Mouse (Mus musculus) monocyte, adult 5-6 weeks (primary cell): ENCODE measurements around the gene Nupl1. TPM values are rescaled to one million over a fixed set of nuclear protein-coding genes. Genes with fewer than 3 reads are reported as not detected.

Experiments
- ATAC-seq: fragments of 153-309, 156-312 bp; replicated peaks from 2 replicates; pipeline ENCODE4 v1.8.0; 2017; ENCODE audit warnings: mild to moderate bottlenecking; ENCODE audit not compliant: low TSS enrichment, insufficient number of reproducible peaks, severe bottlenecking, poor library complexity, low FRiP score
- total RNA-seq: library from RNA; stranded (forward); fragments of 200-1000, 200-491, 200-594 nt; gene quantifications from 3 replicates; pipeline ENCODE4 v1.2.3, GENCODE M21; 2017

The Nupl1 gene
- total RNA-seq: 0.29 TPM in 1 of 3 replicates, not detected in the others

DNA sequence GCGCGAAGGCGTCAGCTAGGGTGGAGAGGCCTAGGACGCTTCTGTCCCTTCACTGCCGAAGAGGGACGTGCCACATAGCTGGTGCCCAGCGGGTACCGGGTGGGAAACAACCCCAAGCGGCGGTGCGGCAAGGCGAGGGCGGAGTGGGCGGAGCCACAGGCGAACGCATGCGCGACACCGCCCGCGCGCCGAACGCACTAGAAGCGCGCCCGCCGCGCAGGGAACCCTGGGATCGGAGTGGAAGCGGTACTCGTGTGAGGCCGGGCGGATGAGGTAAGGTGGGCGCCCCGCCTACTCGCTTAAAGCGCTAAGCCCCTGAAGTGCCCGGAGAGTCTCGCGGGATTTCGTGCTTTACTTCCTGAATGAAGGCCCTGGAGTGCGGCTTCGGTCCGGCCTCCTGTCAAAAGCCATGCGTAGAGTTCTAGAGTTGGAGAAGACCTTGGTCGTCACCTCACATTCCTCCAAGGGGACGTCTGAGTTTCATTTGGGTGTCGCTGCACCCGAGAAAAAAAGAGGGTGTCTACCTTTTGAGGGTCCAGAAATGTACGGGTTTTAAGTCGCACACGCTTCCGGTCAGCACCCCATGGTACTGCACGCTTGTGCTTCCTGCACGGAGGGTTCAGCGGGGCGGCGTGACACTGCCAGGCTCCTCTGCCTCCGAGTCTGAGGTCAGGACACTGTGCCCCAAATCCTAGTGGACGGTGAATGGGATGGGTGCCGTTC is at the start of gene Nupl1, which contains the start of gene Gm49336:
Gene Nupl1 (minus strand): TSS at position 151 of the 723 bp plus-strand sequence.
Gene Gm49336 (minus strand): TSS at position 227 of the 723 bp plus-strand sequence.
- ATAC-seq: peak; percentile 98

DNA sequence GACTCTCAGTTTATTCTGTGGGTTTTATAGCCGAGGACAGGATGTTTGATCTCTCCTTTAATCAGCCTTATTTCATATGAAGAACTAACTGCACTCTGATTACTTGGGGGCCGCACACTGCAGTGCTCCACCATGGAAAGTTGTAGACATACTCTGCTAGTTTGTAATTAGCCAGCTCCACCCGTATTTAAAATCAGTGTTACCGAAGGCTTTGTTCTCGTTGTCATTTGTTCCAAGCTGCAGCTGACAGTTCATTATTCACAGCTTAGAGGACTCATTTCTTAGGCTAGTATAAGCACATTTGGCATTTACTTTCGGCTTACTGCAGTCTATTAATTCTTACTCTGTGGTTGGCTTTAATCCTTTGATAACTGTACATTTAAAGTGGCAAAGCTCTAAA is 49.8 kb upstream of the Nupl1 start:
- no peak for ATAC-seq

GRCm38 (mm10) chr14:60300224-60300991 is 49.2 kb upstream of the Nupl1 start:
- ATAC-seq: no peak

- ATAC-seq: no peak
Measured at GRCm38 (mm10) chr14:60295531-60295930, 44.3 kb upstream of the Nupl1 start.

GRCm38 (mm10) chr14:60290363-60290762 is 39.1 kb upstream of the Nupl1 start:
- peak; percentile 70; the same call in 1 of the 2 replicates for ATAC-seq

DNA sequence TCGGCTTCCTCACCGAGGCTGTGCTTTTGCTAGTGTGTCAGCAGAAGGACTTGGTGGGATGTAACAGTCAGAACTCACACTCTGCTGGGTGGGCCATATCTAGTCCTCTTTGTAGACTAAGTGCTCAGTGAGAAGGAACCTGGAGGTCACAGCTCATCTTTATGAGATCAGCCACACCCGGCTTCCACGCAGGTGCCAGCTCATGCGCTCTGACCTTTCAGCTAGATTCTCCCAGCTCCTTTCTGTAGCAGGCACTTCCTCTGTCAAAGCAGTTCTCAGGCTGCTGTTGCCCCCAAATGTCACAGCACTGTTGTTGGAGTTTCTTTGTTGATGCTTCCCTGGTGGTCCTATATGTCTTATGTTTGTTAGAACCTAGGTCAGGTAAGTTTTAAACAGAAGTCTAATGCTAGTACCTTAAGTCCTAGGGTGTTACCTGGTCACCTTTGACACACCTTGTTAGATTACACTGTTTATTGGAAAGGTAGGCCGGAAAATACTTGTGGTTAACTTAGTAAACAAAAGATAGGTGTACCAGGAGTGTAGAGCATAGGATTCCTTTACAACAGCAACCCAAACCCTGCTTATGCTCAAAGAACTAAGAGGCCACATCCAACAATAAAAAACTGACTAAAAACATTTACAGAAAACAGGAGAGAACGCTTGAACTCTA is 35.1 kb upstream of the Nupl1 start:
- no peak for ATAC-seq

DNA sequence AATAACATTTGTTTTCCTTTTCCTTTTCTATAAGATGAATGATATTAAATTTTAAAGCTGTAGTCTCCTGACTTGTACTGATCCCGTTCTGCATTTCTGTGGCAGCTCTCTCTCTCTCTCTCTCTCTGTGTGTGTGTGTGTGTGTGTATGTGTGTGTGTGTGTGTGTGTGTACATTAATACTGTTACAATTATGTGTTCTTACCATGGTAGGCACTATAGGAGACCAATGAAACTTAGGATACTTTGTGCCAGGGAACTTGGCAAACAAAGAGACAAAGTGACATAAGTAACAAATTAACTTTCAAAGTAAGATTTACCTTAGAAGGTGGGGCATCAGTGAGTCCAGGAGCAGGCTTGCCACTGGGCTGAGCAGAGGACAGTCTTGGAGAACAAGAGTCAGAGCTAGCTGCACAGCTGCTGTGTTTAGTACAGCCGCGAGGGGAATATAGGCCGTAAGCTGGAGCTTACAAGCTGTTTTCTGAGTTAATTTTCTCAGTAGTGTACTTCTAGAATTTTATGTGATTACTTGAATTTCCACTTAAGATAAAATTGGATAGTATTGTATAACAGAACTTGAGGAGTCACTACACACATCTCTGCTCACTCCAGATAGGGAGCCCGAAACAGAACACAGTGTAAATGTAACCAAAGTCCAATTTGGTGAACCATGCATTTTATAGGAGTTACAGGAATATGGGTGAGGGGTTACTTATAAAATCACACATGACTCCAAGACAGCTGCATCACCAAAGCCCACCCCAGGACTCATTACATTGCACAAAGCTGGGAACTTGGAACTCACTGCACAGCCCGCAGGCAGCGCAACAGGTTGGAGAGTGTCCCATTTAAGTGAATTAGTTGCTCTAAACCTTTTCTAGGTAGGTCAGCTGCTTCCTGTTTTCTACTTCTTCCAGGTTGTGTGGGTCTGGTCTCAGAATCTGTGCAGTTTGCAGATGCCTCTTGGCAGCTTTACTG is 24.4 kb upstream of the Nupl1 start:
- ATAC-seq: no peak

DNA sequence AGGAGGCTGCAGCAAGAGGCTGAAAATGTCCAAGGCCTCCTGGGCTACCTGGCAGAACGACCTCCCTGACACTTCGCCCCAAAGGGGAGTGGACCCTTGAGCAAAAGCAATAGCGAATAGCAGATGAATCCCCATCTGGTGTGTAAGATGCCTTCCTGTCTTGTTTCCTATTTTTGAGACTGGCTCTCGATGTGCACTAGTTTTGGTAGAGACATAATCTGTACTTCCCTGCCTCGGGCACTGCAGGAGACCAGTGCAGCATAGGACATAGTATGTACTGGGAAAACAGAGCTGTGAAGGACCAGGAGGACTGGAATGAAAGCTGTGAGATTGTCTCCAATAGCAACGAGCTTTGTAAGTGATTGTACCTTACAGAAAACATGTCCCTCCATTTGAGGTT is 22.1 kb upstream of the Nupl1 start:
- peak; percentile 58 for ATAC-seq

- ATAC-seq: peak; percentile 71
Measured at GRCm38 (mm10) chr14:60269333-60269732, 18.1 kb upstream of the Nupl1 start.

GRCm38 (mm10) chr14:60264990-60265876 is 14.0 kb upstream of the Nupl1 start, which contains the start of gene Mtmr6:
Mtmr6 (plus strand) TSS chr14:60265228.
- ATAC-seq: peak; percentile 99

- ATAC-seq: no peak
Measured at GRCm38 (mm10) chr14:60262316-60262715, 11.1 kb upstream of the Nupl1 start.

GRCm38 (mm10) chr14:60257851-60258250 is 6.6 kb upstream of the Nupl1 start:
- ATAC-seq: no peak

- ATAC-seq: no peak
Measured at GRCm38 (mm10) chr14:60257101-60257500, 5.9 kb upstream of the Nupl1 start.

- ATAC-seq: no peak
Measured at GRCm38 (mm10) chr14:60256356-60256755, 5.1 kb upstream of the Nupl1 start.

DNA sequence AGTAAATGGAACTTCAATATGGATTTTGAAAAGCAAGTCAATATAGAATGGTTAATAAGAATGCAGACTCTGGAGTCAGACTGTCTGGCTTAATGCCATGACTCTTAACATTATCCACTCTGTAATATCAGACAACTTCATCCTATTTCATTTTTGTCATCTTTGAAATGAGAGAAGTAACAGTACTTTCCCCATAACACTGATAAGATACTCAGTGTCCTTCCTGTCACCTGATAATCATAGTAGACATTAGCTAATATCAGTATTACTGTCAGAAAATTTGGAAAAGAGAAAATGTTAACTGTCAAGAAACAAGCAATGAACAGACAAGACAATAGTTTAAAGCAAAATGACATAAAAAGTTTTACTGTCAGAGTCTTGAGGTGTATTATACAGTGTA is 3.5 kb upstream of the Nupl1 start:
- ATAC-seq: no peak

- ATAC-seq: no peak
Measured at GRCm38 (mm10) chr14:60253466-60253865, 2.2 kb upstream of the Nupl1 start.
